Mouse (Mus musculus): Measurements from ENCODE around the gene Tmem200b.

DNA sequence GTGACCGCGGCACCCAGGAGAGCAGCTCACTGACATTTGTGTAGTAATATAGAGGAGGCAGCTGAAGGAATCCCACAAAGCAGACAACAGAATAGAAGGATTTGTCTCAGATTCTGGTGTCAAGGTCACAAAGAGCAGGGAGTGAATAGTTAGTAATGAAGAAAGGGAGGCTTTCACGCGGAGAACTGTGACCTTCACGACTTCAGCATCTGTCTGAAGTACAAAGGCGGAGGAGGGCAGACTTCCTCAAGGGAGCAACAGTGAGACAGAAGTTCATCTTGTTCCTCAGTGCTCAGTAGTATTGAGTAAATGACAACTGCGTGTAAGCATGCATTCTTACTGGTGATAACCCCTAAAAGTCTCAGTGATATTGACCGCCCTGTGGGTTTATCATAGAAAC lies 29.1 kb downstream of the Tmem200b start:
- TF ChIP-seq POLR2A (IDR thresholded peaks at IDR 0.05; ENCODE audit: insufficient read length, low read depth): no peak
- no peak for TF ChIP-seq MYOD1 (IDR thresholded peaks at IDR 0.05; ENCODE audit: control insufficient read depth in 1 of 3, insufficient read length in 2 of 3, low read depth in 2 of 3)
- no peak for TF ChIP-seq MAX (IDR thresholded peaks at IDR 0.05; ENCODE audit: low read depth)
- no peak for TF ChIP-seq E2F4 (IDR thresholded peaks at IDR 0.05; ENCODE audit: insufficient read depth)
- TF ChIP-seq TCF12 (IDR thresholded peaks at IDR 0.05; ENCODE audit: insufficient read depth, poor library complexity, severe bottlenecking): no peak
- TF ChIP-seq USF1 (IDR thresholded peaks at IDR 0.05; ENCODE audit: low read depth): no peak
- no peak for TF ChIP-seq POLR2AphosphoS2 (IDR thresholded peaks at IDR 0.05; ENCODE audit: insufficient read length, low read depth)
- TF ChIP-seq CEBPB (IDR thresholded peaks at IDR 0.05; ENCODE audit: insufficient read depth, poor library complexity, severe bottlenecking): no peak

Data from myocyte (in vitro differentiated cells).